Mouse (Mus musculus): ENCODE measurements at regions not wholly inside any gene's neighbourhood (a gene's known extent, or its start where the extent isn't known, plus 50 kb on each side); places are given as distances from the start of the nearest gene placed in this dataset.

DNA sequence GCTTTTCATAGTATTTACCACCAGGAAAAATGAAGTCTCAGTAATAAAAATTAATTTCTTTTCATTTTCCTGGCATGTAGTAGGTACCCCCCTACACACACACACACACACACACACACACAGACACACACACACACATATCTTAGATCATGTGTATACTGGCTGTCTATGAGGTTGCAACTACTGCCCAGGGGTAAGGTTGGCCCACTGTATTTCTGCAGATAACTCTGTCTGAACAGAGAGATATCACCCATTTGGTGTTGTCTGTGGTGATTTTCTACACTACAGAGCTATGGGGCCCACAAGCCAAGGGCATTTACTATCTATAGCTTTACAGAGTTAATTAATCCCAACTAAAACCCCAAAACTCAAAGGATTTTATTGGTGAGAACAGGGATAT lies 188.9 kb downstream of the Car2 start:
- TF ChIP-seq CTCF (IDR thresholded peaks at IDR 0.05; ENCODE audit: control insufficient read depth, insufficient read depth, insufficient replicate concordance, low read depth, low read length) (no peak), POLR2A (IDR thresholded peaks at IDR 0.05; ENCODE audit: control insufficient read depth, low read depth, low read length) (no peak)

Data from testis, adult 2 months (tissue).